Mouse (Mus musculus) lung, adult 2 months (tissue): Measurements from ENCODE around the gene Yipf1.

Experiments
- CTCF ChIP-seq: fragments of 200-500 bp; IDR thresholded peaks from 2 replicates; pipeline ENCODE4 v1.5.1; 2011; ENCODE audit warnings: mild to moderate bottlenecking, low read length, control low read depth; ENCODE audit not compliant: insufficient read depth
- POLR2A ChIP-seq: fragments of 200-500 bp; IDR thresholded peaks from 2 replicates; pipeline ENCODE4 v1.6.1; 2011; ENCODE audit warnings: low read depth, mild to moderate bottlenecking, control low read depth, low read length, borderline replicate concordance; ENCODE audit errors: extremely low read depth

- no peak for TF ChIP-seq CTCF
- no peak for TF ChIP-seq POLR2A
These were observed 39.4 kb downstream of the Yipf1 start for GRCm38 (mm10) chr4:107353612-107354011.
